Mouse (Mus musculus) large intestine, adult 2 months (tissue): ENCODE data around the gene Eral1. TPM values are rescaled to one million over a fixed set of nuclear protein-coding genes. Genes with fewer than 3 reads are reported as not detected.

Experiments used
- DNase-seq: peaks from one replicate; pipeline ENCODE4 v3.0.0-alpha.2; 2012; ENCODE audit warnings: low read depth, low spot score
- WGBS: fragments of 180-500 bp; shearing (Covaris S2); methylation state at CpG from one replicate; pipeline ENCODE4 v1.1.7; 2018; 5-methylcytosine and 5-hydroxymethylcytosine counted together
- polyA plus RNA-seq: library from polyadenylated mRNA; depleted of rRNA; stranded (reverse); fragments of >200 nt; gene quantifications from 2 replicates; pipeline ENCODE4 v1.2.3, GENCODE M21; 2012; rRNA removed

Eral1 gene
- polyA plus RNA-seq, result 26.1 and 27.3 TPM in 2 replicates

DNA sequence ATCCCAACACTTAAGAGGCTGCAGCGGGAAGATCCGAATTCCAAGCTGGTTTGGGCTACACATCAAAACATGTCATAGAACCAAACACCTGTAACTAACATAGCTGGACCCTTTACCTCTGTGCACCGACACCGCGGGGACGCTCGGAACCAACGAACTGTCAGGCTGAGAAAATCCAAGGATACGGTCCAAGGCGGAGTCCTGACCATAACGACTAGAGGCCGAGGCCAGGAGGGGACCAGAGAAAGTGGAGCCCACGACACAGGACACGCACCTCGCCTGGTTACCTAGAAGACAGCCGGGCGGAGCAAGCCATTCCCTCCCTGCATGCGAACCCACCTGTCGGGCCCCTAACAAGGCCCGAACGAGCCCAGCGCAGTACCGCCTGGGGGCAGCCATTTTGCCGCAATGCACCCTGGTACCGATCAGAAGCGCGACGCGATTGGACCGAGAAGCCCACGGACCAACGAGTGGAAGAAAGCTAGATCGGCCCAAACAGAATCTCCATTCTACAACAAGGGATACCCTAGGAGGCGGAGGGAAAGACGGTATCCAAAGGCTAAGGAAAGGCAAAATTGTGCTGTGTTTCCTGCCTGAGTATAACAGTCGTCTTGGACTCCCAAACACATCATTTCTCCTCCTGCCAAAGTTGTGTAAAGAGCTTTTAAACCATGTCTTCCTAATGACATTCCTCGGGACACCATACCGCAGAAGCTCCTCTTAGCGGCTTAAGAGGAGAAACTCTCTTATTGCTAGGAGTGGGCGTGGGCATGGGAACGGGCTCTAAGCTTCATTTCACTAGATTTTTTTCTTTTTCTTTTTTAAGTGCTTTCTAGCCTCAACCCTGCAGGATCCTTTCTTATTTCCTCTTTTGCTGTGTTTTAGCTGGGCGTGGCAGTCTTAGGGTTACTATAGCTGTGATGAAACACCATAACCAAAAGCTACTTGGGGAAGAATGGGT is at the start of gene Eral1:
TSS of gene Eral1 (minus strand) at position 423 of the 961 bp plus-strand sequence.
- WGBS, result under 1% methylated on average over 42 of the region's 42 CpGs

DNA sequence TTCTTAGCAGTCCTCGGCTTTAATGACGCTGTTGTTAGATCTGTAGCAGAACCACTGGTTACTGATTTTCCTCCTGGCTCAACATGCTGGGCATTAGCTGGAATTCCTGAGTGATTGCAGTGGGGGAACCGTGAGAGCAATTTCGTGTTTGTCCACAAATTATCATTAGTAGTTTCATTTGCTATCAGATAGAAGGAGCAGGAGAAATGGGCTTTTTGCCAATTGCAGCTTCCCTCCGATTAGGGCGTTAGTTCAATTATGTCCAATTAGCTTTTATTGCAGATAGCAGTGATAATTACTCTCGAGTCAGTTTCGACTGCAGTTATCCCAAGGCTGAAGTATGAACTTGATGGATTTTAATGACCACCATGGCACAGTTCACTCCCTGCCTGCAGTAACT is 49.3 kb upstream of the Eral1 start:
- WGBS, result 51% methylated on average over 8 of the region's 8 CpGs
- no peak for DNase-seq

More for the DNA sequence above, at the start of gene Eral1:
- DNase-seq, result peak; percentile 72

DNA sequence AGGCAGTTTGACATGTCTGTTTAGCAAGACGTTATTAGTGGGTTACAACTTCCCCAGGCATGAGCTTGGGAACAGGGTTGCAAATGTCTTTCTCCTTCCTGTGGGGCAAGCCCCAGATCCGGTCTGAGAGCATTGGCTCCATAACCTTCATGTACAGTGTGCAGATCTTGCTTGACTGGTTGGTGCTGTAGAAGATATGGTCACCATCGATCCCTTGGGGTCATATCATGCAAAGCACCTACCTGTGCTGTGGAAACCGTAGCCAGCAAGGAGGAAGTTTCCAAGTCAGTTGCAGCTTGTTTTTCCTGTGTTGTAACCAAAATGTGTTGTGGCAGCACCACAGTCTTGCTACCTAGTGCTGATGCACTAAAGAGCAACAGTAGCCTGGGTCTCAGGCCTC is 46.6 kb upstream of the Eral1 start:
- no peak for DNase-seq
- WGBS, result 51% methylated on average over 4 of the region's 4 CpGs

DNA sequence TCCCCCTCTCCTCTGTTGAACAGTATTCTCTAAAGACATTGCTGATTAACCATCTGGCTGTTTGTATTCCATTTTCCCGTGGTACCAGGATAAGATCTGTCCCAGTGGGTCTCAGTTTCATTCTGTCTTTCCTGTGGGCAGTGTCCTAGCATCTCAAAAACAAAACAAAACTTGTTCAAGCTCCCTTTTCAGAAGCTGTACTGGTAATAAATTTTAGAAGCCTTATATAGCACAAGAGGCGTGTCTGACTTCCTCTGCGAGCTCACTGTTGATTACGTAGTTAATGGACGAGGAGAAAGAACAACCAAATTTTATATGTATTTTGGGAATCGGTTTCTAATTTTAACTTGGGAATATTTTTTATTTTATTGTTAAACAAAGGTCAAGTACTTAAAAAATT is 45.5 kb upstream of the Eral1 start:
- WGBS, result 19% methylated on average over 6 of the region's 6 CpGs
- no peak for DNase-seq

DNA sequence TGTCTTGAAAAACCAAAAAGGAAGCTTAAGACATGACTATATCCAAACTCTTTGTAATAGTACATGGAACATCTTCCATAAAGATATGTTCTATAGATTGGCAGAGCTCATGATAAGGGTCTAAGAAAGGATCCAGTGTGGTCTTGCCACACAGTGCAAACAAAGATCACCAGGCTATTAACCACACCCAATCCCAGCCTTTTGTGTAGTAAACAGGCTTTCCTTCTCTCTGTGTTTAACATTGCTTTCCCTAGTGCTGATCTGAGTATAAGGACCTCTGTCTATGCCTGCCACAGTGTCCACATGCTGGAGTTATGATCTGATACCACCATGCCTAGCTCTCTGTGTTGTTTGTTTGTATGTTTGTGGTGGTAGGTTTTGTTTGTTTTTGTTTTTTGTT is 43.6 kb upstream of the Eral1 start:
- DNase-seq, result no peak

DNA sequence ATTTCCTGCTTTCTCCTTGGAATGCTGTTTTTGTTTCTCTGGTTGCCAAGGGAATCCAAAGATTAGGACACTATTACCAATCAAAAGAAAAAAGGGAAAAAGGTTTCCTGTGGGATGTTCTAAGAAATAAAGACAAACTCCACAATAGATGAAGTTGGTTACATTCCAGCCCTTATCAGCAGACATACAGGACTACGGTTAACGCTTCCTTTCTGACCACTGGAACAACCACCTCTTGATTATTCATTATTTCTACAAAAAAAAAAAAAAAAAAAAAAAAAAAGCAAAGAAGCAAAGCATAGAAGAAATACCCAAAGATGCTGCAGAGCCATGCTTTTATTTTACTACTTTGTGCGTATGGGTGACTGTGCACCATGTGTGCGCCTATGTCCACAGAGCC is 42.6 kb upstream of the Eral1 start:
- 87% methylated on average over 4 of the region's 4 CpGs for WGBS

DNA sequence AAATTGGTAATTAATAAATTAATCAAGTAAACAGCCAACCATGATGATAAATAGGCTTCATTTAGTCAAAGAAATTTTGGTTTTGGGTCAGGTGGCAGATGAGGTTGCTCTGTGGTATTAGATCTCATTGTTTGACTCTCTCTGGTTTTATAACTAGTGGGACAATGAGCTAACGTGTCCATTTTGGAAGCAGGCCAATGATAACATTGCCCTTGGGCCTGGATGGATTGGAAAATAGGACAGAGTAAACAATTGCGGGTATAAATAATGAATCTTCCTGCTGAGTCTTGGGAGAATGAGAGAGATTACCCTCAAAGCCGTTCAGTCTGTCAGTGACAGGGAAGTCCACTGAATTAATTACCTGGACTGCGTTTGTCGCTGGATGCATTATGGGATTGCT is 41.0 kb upstream of the Eral1 start:
- DNase-seq, result no peak
- 32% methylated on average over 5 of the region's 5 CpGs for WGBS

More for the DNA sequence above, 42.6 kb upstream of the Eral1 start:
- no peak for DNase-seq

DNA sequence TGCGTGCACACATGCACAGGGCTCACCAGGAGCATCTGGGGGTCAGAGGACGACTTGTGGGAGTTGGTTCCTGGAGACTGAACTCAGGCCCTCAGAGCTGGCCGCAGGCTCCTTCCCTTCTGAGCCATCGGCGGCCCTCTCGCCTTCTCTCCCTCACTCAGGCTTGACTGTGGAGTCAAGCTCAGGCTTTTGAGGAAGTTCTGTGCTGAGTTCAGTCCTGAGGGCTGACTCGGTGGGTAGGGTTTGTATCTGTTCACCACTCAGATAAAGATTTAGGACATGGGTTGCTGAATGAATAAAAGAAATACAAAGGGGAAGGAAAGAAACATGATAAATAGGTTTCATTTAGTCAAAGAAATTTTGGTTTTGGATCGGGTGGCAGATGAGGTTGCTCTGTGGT is 39.7 kb upstream of the Eral1 start:
- 75% methylated on average over 8 of the region's 8 CpGs for WGBS
- no peak for DNase-seq

DNA sequence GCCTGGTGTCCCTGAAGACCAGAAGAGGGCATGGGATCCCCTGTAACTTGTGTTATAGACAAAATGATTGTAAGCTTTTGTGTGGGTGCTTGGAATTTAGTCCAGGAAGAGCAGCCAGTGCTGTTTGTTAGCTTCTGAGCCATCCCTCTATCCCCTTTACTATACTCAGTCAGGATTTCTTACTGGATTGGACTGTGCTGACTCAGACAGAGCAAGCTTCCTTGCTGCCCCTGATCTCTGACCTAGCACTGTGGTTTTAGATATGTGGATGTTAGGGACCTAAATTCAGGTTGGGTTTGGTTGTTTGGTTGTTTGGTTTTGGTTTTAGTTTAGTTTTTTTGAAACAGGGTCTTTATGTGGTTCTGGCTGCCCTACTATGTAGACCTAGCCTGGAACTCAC is 38.3 kb upstream of the Eral1 start:
- DNase-seq, result no peak

DNA sequence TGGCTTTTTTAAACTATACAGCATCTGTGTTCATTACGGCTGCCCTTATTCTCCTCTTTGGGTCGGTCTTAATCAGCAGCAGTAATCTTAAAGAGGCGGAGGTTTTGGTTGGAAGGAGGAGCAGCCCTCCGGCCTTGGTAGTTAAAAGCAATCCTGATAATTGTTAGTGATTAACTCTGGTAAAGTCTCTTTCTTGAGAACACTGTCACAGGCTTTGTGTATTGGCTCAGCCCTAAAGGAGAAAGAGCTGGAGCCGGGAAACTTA is 35.9 kb upstream of the Eral1 start:
- DNase-seq, result no peak
- 31% methylated on average over 5 of the region's 5 CpGs for WGBS

DNA sequence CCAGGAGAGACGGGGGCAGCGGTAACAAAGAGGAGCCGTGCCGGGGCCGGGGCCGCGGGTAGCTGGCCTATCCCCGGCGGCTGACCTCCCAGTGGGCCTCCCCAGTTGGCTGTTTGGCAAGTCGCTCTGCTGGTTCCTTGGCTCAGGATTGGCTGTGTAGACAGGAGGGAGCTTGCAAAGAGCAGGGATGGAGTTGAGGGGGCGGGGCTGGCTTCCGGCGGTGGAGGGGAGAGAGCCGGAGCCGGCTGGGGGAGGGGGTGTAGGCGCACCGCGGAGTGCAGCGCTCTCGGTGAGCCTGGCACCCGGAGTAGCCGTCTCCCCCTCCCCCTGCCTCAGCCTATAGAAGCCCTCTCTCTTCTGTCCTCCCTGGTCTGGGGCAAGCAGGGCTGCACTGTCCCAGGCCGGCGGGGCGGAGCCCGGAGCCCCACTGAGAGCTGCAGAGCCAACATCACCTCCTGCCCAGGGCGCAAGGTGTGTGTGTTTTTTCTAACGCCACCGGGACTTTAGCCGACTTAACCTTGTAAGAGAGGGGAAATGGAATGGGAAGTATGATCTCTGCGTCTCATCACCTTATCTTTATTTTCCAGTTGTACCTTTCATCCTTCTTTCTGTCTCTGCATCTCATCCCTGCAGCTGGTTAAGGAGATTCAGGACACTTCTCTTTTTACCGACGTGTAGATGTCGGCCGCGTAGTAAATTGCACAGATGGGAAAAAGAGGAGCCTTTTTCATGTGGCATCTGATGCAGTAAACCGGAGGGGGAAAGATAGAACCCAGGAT is 35.4 kb upstream of the Eral1 start:
- peak; percentile 80 for DNase-seq
- WGBS, result 3% methylated on average over 35 of the region's 37 CpGs

DNA sequence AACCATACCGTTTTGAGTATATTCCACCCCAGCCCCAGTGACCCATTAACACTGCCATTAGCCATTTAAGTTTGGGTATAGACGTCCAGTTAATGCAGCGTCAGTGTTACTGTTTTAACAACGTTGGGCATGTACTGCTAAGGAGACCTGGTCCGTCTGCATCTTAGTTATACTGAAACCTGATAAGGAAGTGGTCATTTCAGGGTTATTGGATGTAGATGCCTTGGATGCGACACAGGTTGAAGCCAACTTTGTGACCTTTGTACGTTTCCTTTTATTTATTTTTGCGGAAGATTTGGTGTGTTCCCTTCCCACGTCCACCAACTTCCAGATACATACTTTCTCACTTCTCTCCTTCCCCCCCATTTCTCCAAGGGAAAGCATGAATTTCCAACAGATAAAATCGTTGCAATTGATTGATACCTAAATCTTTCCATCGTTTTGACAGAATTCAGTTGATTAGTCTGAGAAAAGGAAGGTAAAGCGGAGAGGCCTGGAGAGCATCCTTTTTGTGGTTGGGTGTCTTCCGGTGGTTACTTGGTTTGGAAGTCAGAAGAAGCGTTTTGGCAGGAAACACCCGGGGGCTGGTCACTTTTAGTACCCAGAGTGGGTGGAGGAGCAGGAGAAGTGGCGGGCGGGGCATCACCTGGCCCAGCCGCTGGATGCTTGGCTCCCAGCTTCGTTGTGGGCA is 34.6 kb upstream of the Eral1 start:
- DNase-seq, result no peak
- WGBS, result 7% methylated on average over 19 of the region's 19 CpGs

DNA sequence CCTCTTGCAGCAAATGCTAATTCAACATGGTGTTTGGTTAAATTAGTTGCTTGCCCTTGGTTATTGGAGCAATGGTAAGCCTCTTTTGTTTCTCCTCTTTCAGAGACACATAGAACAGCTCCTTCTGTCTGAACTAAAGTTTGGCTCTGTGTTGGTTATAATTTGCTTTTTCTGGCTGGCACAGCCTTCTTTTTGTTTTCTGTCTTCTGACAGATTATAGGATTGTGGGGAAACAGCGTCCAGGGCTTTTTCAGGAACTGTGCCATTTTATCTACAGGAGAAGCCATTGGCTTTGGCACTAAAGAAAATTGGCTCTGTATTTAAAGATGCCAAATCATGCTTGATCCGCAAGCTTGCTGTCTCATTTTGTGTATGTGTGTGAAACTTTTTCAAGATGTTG is 33.4 kb upstream of the Eral1 start:
- 94% methylated on average over 2 of the region's 2 CpGs for WGBS
- DNase-seq, result no peak

DNA sequence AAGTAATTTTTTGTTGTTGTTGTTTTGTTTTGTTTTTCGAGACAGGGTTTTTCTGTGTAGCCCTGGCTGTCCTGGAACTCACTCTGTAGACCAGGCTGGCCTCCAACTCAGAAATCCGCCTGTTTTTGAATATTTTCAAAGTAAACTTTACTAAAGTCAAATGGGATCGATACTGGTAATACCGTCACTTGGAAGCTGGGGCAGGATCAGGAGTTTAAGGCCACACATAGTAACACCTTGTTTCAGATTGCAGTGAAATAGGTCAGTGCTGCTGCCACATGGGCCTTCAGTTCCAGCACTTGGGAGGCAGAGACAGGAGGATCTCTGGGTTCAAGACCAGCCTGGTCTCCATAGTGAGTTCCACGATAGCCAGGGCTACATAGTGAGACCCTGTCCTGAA is 24.3 kb upstream of the Eral1 start:
- WGBS, result 94% methylated on average over 5 of the region's 5 CpGs
- DNase-seq, result no peak

DNA sequence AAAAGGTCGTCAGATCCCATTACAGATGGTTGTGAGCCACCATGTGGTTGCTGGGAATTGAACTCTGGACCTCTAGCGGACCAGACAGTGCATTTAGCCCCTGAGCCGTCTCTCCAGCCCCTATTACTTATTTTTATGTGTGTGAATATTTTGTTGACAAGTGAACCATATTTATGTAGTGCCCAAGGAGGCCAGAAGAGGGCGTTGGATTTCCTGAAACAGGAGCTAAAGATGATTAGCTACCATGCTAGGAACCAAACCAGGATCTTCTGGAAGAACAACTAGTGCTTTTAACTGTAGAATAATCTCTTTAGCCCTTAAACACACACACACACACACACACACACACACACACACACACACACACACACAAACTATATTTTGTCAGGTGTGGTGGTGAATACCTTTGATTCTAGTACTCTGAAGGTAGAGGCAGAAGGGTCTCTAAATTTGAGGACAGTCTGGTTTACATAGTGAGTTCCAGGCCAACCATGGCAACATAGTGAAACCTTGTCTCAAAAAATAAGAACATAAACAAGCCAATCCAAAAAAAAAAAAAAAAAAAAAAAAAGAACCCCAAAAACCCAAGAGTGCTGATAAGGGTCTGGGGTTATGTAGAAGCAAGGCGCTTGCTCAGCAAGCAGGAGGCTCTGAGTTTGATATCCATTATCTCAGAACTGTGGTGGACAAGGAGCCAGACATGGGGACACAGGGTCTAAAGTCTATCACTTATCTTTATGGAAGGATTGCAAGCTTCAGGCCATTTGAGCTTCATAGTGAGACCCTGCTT is 23.0 kb upstream of the Eral1 start:
- DNase-seq, result no peak
- WGBS, result 57% methylated on average over 5 of the region's 5 CpGs

DNA sequence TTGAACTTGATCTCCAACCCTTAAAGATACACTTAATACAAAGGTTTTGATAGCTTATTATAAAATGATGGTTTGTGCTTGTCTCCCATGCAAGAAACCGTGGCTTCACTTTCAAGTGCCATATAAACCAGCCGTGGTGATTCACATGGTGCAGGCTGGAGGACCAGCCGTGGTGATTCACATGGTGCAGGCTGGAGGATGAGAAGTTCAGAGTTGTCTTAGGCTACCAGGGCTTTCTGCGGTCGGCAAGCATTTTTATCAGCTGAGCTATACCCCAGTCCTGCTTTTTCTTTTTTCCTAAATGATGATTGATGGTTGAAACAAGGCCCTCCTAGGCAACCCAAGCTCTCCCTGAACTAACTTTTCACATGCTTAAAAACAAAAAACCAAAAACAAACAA is 22.0 kb upstream of the Eral1 start:
- DNase-seq, result no peak
- 92% methylated on average over 5 of the region's 5 CpGs for WGBS

DNA sequence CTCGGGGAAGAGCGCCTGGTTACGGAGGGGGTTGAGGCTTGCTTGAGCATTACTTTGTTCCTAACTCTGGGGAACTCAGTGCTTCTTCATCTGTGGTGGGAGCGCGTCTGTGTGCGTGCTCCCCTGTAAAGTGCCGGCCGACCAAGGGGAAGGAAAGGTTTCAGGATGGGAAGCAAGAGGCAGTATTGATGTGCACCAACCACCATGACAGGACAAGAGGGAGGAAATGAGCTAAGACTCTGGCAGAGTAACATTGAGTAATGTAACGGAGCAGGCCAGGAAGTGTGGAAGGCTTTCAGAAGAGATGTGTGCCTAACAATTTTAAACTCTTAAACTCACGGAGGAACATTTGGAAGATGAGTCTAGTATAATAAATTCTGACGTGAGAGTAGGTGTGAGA is 20.6 kb upstream of the Eral1 start:
- no peak for DNase-seq
- WGBS, result 83% methylated on average over 11 of the region's 11 CpGs

DNA sequence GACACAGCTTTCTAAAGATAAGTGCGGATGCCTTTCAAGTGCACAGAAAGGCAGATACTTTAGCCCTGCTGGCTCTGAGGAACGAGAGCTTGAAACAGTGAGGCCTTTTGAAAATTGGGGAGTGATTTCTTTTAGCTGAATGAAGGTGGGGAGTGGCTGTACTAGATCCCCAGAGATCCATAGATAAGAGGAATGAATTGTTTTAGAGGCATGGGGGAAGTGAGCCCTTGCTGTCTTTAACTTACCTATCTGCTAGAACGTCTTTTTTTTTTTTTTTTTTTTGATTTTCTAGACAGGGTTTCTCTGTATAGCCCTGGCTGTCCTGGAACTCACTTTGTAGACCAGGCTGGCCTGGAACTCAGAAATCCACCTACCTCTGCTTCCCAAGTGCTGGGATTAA is 16.9 kb upstream of the Eral1 start:
- no peak for DNase-seq
- 57% methylated on average over 3 of the region's 3 CpGs for WGBS

DNA sequence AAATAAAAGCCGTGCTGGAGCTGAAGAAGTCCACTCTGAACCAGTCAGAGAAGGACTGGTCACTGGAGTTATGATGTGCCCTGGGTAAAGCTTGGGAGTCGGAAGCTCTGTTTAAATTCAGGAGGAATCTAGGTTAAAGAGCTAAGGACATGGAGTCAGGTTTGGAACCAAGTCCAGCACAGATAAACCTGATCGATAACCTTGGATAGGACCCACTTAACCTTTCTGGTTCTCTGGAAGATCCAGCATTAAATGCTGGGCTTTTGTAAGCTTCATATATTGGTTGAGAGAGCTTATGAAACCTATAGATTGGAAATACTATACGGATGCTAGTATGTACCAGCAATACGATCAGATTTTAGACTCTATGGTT is 14.9 kb upstream of the Eral1 start:
- WGBS, result 13% methylated on average over 5 of the region's 5 CpGs
- DNase-seq, result no peak
